Mouse (Mus musculus) liver, embryonic 15.5 days (tissue): ENCODE results near the gene Adam26b. TPM values are rescaled to one million over a fixed set of nuclear protein-coding genes. Genes with fewer than 3 reads are reported as not detected.
"Not testable (repeated sequence)": the region's sequence is repeated elsewhere in the genome, so short reads cannot be mapped to it uniquely, and the experiment has no call there.

Experiments used
- ATAC-seq: fragments of 200-750 bp; cut with Nextera tagmentation; 2 replicates; pipeline ENCODE4 v1.8.0; 2017; ENCODE audit warnings: moderate number of reproducible peaks, mild to moderate bottlenecking, moderate library complexity; ENCODE audit not compliant: insufficient read depth
- H3K27ac ChIP-seq: fragments of 300-500 bp; sonication (generic); replicated peaks from 2 replicates; pipeline ENCODE4 v1.5.1; 2015; ENCODE audit warnings: mild to moderate bottlenecking, inconsistent platforms
- H3K27me3 ChIP-seq: fragments of 300-500 bp; sonication (generic); 2 replicates; pipeline ENCODE4 v1.6.1; 2015; ENCODE audit warnings: mild to moderate bottlenecking, inconsistent platforms
- H3K36me3 ChIP-seq: fragments of 300-500 bp; sonication (generic); replicated peaks from 2 replicates; pipeline ENCODE4 v1.6.1; 2015; ENCODE audit warnings: moderate library complexity, mild to moderate bottlenecking, inconsistent platforms
- H3K4me1 ChIP-seq: fragments of 300-500 bp; sonication (generic); replicated peaks from 2 replicates; pipeline ENCODE4 v1.6.1; 2015; ENCODE audit warnings: inconsistent platforms
- H3K4me2 ChIP-seq: fragments of 300-500 bp; sonication (generic); 2 replicates; pipeline ENCODE4 v1.6.1; 2015; ENCODE audit warnings: moderate library complexity, mild to moderate bottlenecking, inconsistent platforms
- H3K4me3 ChIP-seq: fragments of 300-500 bp; sonication (generic); replicated peaks from 2 replicates; pipeline ENCODE4 v1.5.1; 2015; ENCODE audit warnings: mild to moderate bottlenecking, inconsistent platforms
- H3K9ac ChIP-seq: fragments of 300-500 bp; sonication (generic); 2 replicates; pipeline ENCODE4 v1.6.1; 2015; ENCODE audit warnings: moderate library complexity, mild to moderate bottlenecking, inconsistent platforms
- H3K9me3 ChIP-seq: fragments of 300-500 bp; sonication (generic); replicated peaks from 2 replicates; pipeline ENCODE4 v1.6.1; 2016; ENCODE audit warnings: inconsistent platforms
- WGBS: fragments of 180-500 bp; shearing (Covaris S2); methylation state at CpG from one replicate; pipeline ENCODE4 v1.1.7; 2015; ENCODE audit warnings: mixed read lengths; ENCODE audit not compliant: insufficient replicate concordance; 5-methylcytosine and 5-hydroxymethylcytosine counted together
- polyA plus RNA-seq: library from polyadenylated mRNA; unstranded; fragments of >200 nt; fragmentation: Nextera tagmentation; extraction: Ambion mirVana; gene quantifications from 2 replicates; pipeline ENCODE4 v1.2.1, GENCODE M21; 2015

Gene Adam26b
- polyA plus RNA-seq = not detected in 2 replicates

DNA sequence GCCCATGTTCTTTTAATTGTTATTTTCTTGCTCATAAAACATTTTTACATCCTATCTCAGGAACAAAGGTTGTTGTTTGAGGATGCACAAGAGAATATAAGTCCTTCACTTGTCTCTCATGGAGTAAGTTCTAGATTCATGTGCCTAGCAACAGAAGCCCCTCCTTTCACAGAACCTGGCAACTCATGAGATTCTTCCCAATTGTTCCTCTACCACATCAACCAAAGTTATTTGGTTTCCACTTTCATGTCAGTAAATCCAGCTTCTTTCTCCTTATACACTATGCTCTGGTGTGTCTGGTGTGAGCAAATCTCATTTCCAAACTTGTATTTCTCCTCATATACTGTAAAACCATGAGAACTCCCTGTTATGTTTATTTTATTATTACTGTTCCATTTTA, at the start of gene Adam26b:
TSS of gene Adam26b (minus strand) at position 101 of the 400 bp plus-strand sequence.
- H3K4me1 ChIP-seq, H3K27me3 ChIP-seq, H3K4me2 ChIP-seq, ATAC-seq, H3K4me3 ChIP-seq, H3K27ac ChIP-seq, H3K9me3 ChIP-seq, H3K36me3 ChIP-seq, H3K9ac ChIP-seq: not testable (repeated sequence)

DNA sequence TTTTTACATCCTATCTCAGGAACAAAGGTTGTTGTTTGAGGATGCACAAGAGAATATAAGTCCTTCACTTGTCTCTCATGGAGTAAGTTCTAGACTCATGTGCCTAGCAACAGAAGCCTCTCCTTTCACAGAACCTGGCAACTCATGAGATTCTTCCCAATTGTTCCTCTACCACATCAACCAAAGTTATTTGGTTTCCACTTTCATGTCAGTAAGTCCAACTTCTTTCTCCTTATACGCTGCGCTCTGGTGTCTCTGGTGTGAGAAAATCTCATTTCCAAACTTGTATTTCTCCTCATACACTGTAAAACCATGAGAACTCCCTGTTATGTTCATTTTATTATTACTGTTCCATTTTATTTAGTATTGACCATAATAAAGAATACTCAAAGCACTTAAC, 48.7 kb upstream of the Adam26b start, which contains the start of gene Adam26a:
TSS of gene Adam26a (minus strand) at position 101 of the 400 bp plus-strand sequence.
- H3K4me2 ChIP-seq, H3K9me3 ChIP-seq: not testable (repeated sequence)
- WGBS = 71% methylated on average over 2 of the region's 2 CpGs

More for the DNA sequence above, 48.7 kb upstream of the Adam26b start, which contains the start of gene Adam26a:
- ATAC-seq, H3K27me3 ChIP-seq, H3K4me3 ChIP-seq, H3K36me3 ChIP-seq, H3K4me1 ChIP-seq, H3K27ac ChIP-seq, H3K9ac ChIP-seq: not testable (repeated sequence)

Other genes with a start within 250 kb of the Adam26b start
- not detected in 2 replicates for gene Zfp42, start 221.1 kb downstream of the Adam26b start, polyA plus RNA-seq
- gene Adam26a, start 48.6 kb upstream of the Adam26b start, polyA plus RNA-seq = not detected in 2 replicates
- gene Gm5346, start 99.2 kb upstream of the Adam26b start, polyA plus RNA-seq = not detected in 2 replicates
- not detected in 2 replicates for gene Adam34, start 181.9 kb upstream of the Adam26b start, polyA plus RNA-seq